Mouse (Mus musculus) gastrocnemius, postnatal 10 days (tissue): Measurements from ENCODE around the gene Slc36a1. TPM values are rescaled to one million over a fixed set of nuclear protein-coding genes. Genes with fewer than 3 reads are reported as not detected.
A peak's percentile ranks its signal among the peaks of the same experiment; 100 is the strongest.

Experiments used
- DNase-seq: peaks from one replicate; pipeline ENCODE4 v3.0.0; 2021; ENCODE audit warnings: mixed read lengths
- total RNA-seq, 2 experiments: library from RNA; stranded (reverse); gene quantifications; 2 replicates each; pipeline ENCODE4 v1.2.3; 2021

The Slc36a1 gene
- total RNA-seq, 2 experiments from 2014 or later, result 7.3 to 7.4 TPM

GRCm38 (mm10) chr11:55274756-55275155, 70.6 kb downstream of the Slc36a1 start:
- DNase-seq, result peak; percentile 32

Other genes starting within 250 kb of the Slc36a1 start
- gene Tnip1, start 241.4 kb upstream of the Slc36a1 start, total RNA-seq, result 10 to 100 TPM; 31.7 to 37.5 TPM
- gene Anxa6, start 170.9 kb upstream of the Slc36a1 start, total RNA-seq, result 100 to 1,000 TPM; 297 to 313 TPM
- 10 to 100 TPM; 14.1 to 14.4 TPM for gene Ccdc69, start 126.2 kb upstream of the Slc36a1 start, total RNA-seq
- gene Gm2a, start 106.2 kb upstream of the Slc36a1 start, total RNA-seq, result 10 to 100 TPM; 12.3 to 14.5 TPM
- not detected for gene Slc36a3, start 52.6 kb upstream of the Slc36a1 start, total RNA-seq
- gene Slc36a2, start 19.3 kb upstream of the Slc36a1 start, total RNA-seq, result 1 to 10 TPM; 3.4 to 6.5 TPM
- gene Fat2, start 132.2 kb downstream of the Slc36a1 start, total RNA-seq, result under 1 TPM; 0.14 to 0.26 TPM
- 1,000 to 10,000 TPM; 2,118 to 2,804 TPM for gene Sparc, start 218.8 kb downstream of the Slc36a1 start, total RNA-seq